Mouse (Mus musculus): ENCODE data around the gene Sipa1l1.
A peak's percentile ranks its signal among the peaks of the same experiment; 100 is the strongest.

Sipa1l1 gene

DNA sequence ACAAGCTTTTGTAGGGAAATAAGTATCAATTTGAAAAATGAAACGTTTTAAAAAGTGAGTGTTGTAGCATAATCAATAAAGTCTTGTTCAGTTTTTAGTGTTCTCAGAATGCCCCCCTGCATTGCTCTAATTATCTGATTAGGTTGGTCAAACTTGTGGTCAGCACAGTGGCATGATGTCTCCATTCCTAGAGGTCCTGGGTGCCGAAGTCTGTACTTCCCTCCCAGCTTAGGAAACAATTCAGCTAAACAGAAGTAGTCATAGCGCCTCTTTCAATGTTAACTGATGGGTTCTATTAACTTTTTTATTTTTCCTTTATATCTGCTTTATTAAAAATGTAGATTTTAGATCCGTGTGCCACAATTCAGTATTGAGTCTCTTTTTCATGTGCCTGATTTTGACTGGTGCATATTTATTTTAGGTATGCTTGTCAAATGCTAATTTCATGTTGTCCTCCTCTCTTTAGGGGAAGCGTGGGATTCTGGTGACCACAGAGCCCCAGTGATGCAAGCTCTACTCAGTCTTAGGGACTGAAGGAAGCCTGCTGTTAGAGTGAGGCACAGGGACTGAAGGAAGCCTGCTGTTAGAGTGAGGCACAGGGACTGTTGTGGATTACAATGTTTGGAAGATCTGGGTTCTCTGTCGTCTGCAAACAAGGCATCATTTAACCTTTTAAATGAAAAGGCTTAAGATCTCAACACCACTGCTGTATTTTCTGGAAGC, 171.2 kb downstream of the Sipa1l1 start:
- DNase-seq: no peak

DNA sequence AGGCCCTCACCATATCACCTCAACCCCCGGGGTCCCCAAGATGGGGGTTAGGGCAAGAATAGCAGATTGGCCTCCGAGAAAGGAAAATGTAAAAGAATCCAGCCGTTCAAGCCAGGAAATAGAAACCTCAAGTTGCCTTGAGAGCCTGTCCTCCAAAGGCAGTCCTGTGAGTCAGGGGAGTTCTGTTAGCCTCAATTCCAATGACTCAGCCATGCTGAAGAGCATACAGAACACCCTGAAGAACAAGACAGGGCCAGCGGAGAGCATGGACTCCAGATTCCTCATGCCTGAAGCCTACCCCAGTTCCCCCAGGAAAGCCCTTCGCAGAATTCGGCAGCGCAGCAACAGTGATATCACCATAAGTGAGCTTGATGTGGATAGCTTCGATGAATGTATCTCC, 172.1 kb downstream of the Sipa1l1 start:
- no peak for DNase-seq

DNA sequence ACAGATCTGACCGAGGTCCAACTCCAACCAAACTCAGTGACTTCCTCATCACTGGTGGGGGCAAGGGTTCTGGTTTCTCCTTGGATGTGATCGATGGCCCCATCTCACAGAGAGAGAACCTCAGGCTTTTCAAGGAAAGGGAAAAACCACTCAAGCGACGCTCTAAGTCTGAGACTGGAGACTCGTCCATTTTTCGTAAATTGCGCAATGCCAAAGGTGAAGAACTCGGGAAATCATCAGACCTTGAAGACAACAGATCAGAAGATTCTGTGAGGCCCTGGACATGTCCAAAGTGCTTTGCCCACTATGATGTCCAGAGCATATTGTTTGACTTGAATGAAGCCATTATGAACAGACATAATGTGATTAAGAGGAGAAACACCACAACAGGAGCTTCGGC, 172.6 kb downstream of the Sipa1l1 start:
- DNase-seq: no peak

DNA sequence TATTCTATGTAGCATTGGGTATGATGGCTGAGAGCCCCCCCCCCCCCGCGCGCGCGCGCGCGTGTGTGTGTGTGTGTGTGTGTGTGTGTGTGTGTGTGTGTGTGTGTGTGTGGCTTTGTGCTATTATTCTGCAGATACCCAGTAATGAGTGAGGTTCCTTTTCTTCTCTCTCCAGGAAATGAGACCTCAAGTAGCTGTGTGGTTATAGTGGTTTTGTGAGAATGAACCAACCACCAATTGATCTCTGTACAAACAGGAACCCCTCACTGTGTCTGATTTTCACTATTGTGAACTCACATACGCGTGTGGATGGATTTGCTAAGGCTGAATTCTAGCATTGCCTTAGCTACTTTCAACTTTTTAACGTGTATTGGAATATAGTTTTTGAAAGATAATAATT, 181.0 kb downstream of the Sipa1l1 start:
- DNase-seq: no peak

DNA sequence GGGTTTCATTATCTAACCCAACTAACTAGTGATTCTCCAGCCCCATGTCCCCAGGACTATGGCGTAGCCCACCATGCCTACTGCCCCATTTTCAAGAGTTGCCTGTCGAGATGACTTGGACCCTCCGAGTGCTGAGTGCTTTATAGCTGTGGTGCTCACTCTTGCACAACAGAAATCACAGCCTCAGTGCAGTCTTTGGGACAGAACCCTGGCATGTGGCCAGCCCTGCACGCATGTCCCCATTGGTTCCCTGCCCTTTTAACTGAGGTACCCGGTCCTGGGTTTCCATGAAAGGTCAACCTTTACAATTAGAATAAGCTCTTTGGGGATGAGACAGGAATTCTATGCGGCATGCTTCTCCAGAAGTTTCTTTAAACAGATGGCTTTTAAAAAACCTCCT, 181.8 kb downstream of the Sipa1l1 start:
- no peak for DNase-seq

DNA sequence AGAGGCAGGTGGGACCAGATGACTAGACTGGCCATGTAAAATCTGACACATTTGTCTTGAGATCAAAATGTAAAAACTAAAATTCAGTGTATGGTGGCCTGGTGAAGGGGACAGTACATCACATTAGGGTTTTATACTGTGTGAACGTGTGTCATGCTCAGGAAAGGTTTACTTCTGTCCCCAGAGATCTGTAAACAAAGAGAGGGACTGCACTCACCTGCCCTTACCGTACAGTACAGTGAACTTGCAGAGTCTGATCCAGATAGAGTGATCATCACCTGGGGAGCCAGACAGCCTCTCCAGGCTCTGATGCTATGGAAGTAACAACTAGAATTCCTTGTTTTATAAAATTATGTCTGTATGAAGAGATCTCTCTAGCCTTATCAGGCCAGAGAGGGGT, 184.5 kb downstream of the Sipa1l1 start:
- no peak for DNase-seq

DNA sequence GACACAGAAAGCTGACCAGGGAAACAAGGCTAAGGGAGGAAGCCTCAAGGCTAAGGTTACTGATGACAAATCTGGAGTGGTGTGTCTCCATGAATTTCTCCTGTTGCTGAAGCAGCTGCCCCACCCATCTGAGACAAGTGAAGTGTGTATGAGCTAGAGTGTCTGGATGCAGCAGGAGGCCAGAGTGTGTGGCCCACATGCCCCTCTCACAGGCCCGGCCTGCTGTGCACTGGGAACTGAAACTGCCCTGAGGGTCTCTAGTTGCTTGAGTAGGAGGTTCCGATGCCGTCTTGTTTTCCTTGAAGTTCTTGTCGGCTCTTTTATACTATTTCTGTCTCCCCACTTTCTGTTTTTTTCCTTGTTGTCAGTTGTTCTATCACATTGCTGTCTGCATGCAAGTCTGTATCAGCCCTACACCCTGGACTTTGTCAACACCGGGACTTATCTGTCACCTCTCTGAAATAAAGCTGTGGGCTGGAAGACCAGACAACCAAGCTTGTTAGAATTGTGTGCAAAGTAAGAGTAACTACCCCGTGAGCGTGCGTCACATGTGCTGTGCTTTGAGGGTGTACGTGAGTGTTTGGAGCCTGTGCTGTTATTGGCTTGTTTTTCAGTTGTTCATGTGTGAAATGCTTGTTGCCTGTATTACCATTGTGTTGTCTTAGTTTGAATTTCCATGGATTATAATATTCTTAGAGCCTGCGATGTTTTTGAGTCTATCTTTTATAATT, 186.5 kb downstream of the Sipa1l1 start:
- DNase-seq: no peak

DNA sequence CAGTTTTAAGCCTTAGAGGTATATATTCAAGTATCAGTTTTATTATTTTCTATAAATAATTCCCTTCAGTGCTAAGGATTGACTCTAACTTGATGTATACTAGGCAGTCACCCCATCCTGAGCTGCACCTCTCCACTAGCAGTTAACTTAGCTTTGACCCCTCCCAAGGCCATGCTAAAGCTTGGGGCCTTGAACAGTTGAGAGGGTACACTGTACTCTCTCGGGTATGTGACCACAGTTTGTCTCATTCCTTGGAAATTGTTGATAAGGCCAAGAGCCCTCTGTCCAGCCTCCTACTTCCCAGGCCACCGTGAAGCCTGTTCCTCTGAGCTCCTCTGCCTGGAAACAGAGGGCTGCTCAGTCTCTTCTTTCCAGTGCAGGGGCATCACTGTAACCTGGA, 187.4 kb downstream of the Sipa1l1 start:
- DNase-seq: no peak

DNA sequence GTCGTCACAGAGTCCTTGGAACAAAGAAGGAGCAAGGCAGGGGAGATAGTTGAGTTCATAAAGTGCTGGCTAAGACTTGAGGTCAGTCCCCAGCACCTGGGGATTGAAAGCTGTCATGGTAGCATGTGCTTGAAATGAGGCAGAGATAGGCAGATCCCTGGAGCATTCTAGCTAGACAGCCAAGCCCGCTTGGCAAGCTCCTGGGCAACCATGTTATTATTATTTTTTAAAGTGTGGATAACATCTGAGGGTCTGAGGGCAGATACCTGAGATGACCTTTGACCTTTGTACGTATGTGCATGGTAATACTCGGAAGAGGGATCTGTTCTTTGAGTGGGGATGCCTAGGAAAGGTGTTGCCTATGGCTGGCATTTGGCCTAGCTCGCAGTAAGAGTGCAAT, 188.3 kb downstream of the Sipa1l1 start:
- DNase-seq: no peak

DNA sequence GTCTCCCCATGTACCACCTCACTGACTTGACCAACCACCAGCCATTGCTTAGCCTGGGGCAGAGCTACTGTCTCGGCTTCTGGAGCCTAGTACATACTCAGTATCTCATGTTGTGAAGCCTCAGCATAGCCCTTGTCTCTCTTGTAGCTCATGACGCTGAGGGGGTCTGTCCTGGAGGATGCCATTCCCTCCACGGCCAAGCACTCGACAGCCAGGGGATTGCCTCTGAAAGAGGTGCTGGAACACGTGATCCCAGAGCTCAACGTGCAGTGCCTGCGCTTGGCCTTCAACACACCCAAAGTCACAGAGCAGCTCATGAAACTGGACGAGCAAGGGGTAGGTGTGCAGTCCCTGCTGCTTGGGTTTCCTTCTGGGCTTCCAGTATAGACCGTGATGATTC, 193.7 kb downstream of the Sipa1l1 start:
- no peak for DNase-seq

DNA sequence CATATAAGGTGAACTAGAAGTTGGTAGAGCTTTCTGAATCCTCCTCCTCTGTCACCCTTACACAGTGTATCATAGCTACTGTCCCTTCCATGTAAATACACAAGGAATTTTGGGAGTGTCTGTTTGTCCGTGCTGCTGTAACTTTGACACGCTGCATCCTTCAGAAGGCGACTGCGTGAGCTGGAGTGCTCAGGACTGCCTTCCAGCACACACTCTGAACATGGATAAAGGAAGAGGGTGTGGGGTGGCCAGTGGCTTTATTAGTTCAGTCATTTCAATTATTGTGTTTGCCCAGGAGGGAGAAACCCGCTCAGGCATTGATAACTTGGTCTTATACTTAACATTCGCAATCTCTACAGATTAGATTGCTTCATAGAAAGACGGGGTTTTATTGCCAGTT, 195.1 kb downstream of the Sipa1l1 start:
- no peak for DNase-seq

DNA sequence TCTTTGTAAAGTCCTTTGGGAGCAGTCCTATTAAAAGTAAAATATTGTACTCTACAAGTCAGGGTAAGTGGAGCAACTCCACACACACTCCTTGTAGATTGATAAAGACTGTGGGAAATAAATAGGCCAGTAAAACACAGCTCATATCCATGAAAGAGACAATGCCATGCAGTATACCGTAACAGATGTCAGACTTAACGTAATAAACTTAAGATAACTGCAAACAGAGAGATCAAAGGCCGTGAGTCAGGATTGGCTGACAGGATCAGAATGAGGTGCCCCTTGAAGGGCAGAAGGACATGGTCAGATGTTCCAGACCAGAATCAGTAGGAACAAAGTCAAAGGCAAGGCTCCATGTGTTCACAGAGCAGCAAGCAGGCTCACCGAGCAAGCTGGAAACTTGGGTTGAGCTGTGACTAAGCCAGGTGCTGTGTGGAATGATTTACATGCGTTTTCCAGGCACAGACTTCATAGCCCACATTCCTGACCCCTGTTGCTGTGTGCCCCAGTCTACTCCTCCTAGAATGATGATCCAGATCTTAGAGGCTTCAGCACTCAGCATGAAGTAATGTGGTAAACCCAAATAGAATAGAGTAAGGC, 196.3 kb downstream of the Sipa1l1 start:
- peak; percentile 31 for DNase-seq

DNA sequence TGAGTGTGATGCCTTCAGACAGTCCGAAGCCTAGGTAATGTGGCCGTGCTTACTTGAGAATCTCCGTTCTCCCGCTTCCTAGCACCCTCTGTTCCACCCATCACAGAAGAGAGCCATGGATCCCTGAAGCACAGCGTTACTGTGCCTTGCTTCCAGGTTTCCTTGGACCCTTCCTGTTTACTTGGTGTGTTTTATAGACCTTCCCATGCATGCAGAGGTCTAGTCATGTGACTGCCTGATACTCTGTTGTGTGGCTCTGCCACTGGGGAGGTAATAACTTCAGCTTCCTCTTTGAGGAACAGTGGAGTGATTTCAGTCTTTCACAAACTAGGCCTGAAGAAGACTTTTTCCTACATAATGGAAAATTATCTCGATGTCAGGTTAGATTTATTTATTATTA, 197.6 kb downstream of the Sipa1l1 start:
- DNase-seq: no peak

DNA sequence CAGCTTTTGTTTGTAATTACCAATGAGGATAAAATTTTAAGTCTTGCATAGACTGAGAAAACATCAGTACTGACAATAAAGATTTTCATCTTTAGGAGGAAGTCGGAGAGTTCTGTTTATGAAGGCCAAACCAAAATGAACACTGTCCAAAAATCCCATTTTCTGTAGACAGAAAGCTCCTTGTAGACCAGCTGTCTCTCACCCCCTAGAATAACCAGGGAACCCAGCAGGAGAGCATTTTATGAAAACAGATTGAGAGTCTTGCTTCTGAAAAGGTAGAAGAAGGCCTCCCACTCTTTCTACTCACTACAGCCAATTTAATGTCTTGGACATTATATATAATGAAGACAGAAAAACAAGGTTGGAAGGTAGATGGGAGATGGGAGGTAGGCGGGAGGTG, 198.2 kb downstream of the Sipa1l1 start:
- DNase-seq: no peak

DNA sequence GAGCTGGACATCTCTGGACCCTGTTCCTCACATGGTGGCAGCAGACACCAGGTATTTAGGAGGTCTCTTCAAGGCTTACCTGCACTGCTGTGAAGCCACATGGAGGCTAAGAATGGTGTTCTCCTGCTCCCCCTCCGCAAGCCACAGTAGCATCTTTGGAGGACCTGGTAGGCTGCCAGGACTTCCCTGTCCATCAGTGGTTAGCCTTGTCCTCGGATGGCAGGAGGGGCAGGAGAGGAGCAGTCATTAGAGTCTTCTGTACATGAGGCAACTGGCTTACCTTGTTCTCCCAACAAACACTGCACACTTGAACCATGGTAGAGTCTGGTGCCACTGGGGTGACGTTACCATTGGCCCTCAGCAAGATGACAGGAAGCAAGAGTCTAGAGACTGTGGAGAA, 198.9 kb downstream of the Sipa1l1 start:
- no peak for DNase-seq

DNA sequence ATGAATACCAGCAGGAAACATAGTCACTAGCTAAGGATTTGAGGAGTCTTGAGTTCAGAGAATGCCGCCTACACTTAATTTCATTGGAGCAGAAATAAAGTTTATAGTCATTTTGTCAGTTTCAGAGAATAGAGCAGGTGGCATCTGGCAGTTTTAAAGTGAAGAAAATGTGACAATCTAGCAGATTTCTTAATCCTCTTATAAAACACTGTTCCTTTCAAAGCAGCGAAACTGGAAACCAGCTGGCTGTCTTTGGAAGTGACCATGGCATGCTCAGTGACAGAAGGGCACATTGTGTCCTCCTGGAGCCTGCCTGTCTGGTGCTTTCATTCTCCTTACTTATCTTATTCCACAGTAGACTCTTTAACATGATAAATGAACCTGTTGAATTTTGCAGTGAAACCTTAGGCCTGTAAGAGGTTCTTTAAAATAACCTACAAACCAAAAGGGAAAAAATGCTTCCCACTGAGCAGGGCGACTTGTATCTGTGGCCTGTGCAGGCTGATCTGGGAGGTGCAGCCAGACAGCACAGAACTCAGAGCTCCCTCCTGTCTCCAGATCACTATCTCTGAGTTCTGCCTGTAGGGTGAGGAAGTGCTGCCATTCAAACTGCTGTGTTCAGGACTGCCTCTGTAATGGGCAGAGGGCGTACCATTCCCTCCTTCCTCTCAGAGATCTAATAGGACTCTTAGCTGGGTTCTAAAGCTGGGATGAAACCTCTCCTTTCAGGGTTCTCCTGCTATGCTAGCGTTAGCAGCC, 200.5 kb downstream of the Sipa1l1 start:
- no peak for DNase-seq

DNA sequence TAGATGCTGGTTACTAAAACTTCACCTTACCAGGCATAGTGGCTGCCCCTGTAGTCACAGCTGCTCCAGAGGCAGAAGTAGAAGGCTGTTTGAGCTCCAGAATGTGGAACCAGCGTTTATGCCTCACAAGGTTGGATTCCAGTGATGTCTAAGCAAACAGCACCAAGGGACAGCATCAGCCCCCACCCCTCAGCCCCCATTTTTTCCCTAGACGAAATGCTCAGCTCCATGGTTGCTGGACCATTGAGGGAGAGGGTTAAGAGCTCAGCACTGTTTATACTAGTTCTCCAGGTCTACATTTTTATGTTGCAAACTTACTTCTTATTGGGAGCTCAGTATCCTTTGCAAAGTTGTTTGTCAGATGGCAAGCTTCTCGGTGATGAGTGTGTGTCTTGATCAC, 202.1 kb downstream of the Sipa1l1 start:
- no peak for DNase-seq

DNA sequence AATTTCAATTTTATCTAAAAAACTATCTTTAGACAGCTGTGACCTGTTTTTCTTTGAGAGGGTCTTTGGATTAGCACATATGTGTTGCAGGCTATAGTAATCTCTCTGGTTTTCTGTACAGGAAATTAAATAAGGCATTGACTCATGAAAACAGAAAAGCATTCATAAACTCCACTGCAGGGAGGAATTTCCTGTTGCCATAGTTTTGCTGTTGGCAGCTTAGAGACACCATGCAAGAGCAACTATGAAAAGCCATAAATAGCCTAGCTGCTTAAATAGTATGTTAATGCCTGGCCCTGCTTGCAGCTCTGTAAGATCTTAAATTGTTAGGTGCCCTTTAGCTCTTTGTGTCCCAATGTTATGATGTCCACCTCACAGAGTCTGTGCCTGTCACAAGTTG, 204.9 kb downstream of the Sipa1l1 start:
- no peak for DNase-seq

DNA sequence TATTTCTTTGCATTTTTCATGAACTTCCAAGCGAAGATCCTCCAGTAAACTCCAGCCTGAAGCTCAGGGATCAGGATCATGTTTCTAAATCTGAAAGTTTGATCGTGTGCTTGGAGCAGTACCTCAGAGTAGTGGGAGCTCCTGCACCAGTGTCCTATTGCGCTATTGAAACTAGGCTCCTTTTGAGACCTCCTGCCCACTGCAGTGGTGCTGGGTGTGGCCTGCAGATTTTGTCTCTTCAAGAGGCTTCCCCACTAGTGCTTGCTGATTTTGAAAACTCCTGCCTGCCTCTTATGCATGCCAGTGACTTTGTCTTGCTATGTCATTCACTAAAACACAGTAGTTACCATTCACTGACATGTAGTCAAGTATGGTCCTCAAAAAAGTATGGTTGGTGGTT, 213.8 kb downstream of the Sipa1l1 start:
- DNase-seq: no peak

DNA sequence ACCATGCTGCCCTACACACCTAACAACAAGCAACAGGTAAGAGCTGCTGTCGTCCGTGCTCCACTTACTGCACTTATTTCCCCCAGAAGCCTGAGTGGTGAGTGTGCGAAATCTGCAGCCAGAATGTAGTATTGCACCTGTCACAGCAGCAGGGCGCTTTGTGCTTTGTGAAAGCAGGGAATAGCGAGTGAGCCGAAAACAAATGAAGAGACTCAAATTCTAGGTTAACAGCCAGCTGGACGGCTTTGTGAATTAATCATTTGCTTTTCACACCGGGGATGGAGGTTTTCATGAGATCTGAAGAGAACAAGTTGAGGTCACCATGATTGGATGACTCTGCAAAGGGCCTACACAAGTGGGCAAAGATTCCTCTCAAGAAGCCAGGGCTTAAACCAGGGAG, 215.6 kb downstream of the Sipa1l1 start:
- DNase-seq: no peak

DNA sequence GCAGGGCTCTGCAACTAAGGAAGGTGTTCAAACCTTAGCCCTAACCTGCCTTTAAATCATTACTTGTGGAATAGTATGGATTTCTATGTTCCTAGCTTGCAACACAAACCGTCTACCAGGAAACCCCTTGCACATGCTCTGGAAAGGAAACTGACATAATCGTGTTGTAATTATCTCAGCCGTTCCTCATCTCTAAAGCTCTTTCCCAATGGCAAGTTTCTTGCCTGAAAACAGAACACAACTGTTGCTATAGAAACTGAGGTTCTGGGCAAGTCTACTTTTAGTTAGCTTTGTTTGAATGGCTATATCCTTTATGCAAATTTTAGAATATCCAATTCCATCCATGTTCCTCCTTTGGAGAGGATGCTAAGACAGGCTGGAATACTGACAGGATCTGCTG, 217.9 kb downstream of the Sipa1l1 start:
- no peak for DNase-seq

DNA sequence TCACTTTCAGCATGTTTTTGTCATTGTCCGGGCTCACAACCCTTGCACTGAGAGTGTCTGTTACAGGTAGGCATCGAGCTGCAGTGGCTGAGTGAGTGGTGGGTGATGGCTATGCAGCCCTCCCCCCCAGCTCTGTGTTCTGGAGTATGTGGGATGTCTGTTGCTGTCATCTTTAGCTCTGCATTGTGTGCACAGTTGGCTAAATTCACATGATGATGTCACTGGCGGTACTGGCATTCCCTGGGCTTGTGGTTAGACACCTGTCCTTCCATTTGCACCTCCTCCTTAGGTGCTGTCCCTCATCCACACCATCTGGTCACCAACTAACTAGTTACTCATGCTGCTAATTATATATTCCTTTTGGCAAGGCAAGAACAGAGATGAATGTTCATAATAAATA, 218.5 kb downstream of the Sipa1l1 start:
- DNase-seq: no peak

DNA sequence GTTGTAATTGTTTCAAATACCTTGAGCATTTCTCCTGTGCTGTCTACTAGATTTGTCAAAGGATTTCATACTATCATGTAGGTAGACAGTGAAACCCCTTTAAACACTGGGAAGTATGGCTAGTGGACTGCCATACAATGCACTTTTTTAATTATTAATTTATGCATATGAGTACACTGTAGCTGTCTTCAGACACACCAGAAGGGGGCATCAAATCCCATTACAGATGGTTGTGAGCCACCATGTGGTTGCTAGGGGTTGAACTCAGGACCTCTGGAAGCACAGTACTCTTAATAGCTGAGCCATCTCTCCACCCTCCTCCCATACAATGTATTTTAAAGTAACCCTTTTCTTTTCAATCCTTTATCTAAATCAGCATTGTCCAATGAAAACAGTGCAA, 219.0 kb downstream of the Sipa1l1 start:
- DNase-seq: no peak

Data from embryo, embryonic 11 days (tissue).